Mouse (Mus musculus) left cerebral cortex, adult 8-10 months (tissue): ENCODE data around the gene Rbbp6. TPM values are rescaled to one million over a fixed set of nuclear protein-coding genes. Genes with fewer than 3 reads are reported as not detected.

Experiments
- DNase-seq, 2 experiments: peaks; one replicate each; pipeline ENCODE4 v3.0.0; 2022; ENCODE audit warnings: low spot score in 2 of 2
- total RNA-seq, 4 experiments: library from RNA; stranded (reverse); gene quantifications; 2 replicates each; pipeline ENCODE4 v1.2.4; 2022

The Rbbp6 gene
- total RNA-seq, 4 experiments from 2014 or later, result 60.1 to 72.3 (median 69.7) TPM

GRCm38 (mm10) chr7:123046473-123047091 lies 81.1 kb downstream of the Rbbp6 start:
- DNase-seq, result no peak

Other genes starting within 250 kb of the Rbbp6 start
- gene Tnrc6a, start 158.2 kb downstream of the Rbbp6 start, total RNA-seq, result 10 to 100 TPM; 57.3 to 66.6 (median 61.9) TPM
- 1 to 10 TPM in 1 of 4 experiments, under 1 TPM in 3; 0.46 to 1.1 (median 0.63) TPM for gene Slc5a11, start 249.1 kb downstream of the Rbbp6 start, total RNA-seq